Mouse (Mus musculus) liver, embryonic 12.5 days (tissue): ENCODE data around the gene Zfp292. TPM values are rescaled to one million over a fixed set of nuclear protein-coding genes. Genes with fewer than 3 reads are reported as not detected.

Experiments
- ATAC-seq: fragments of 200-750 bp; cut with Nextera tagmentation; 2 replicates; pipeline ENCODE4 v1.8.0; 2017; ENCODE audit warnings: moderate number of reproducible peaks, mild to moderate bottlenecking, moderate library complexity
- H3K27ac ChIP-seq: fragments of 300-500 bp; sonication (generic); 2 replicates; pipeline ENCODE4 v1.5.1; 2016; ENCODE audit warnings: mild to moderate bottlenecking
- H3K27me3 ChIP-seq: fragments of 300-500 bp; sonication (generic); replicated peaks from 2 replicates; pipeline ENCODE4 v1.6.1; 2016; ENCODE audit warnings: mild to moderate bottlenecking, moderate library complexity
- H3K36me3 ChIP-seq: fragments of 300-500 bp; sonication (generic); 2 replicates; pipeline ENCODE4 v1.6.1; 2016; ENCODE audit warnings: mild to moderate bottlenecking, moderate library complexity
- H3K4me1 ChIP-seq: fragments of 300-500 bp; sonication (generic); 2 replicates; pipeline ENCODE4 v1.6.1; 2016
- H3K4me2 ChIP-seq: fragments of 300-500 bp; sonication (generic); 2 replicates; pipeline ENCODE4 v1.6.1; 2016; ENCODE audit warnings: mild to moderate bottlenecking, moderate library complexity
- H3K4me3 ChIP-seq: fragments of 300-500 bp; sonication (generic); 2 replicates; pipeline ENCODE4 v1.5.1; 2016; ENCODE audit warnings: mild to moderate bottlenecking, moderate library complexity
- H3K9ac ChIP-seq: fragments of 300-500 bp; sonication (generic); 2 replicates; pipeline ENCODE4 v1.6.1; 2016; ENCODE audit warnings: mild to moderate bottlenecking, moderate library complexity
- H3K9me3 ChIP-seq: fragments of 300-500 bp; sonication (generic); replicated peaks from 2 replicates; pipeline ENCODE4 v1.6.1; 2016; ENCODE audit warnings: mild to moderate bottlenecking, moderate library complexity
- WGBS: fragments of 180-500 bp; shearing (Covaris S2); methylation state at CpG from one replicate; pipeline ENCODE4 v1.1.7; 2016; ENCODE audit not compliant: insufficient replicate concordance; 5-methylcytosine and 5-hydroxymethylcytosine counted together
- polyA plus RNA-seq: library from polyadenylated mRNA; unstranded; fragments of >200 nt; fragmentation: Nextera tagmentation; extraction: Ambion mirVana; gene quantifications from 2 replicates; pipeline ENCODE4 v1.2.1, GENCODE M21; 2016

Gene Zfp292
- polyA plus RNA-seq, 1 experiment from 2014 or later: 7.1 TPM

- Histone ChIP-seq H3K27me3 (no peaks in the 10 kb centered on the region), H3K9ac (peak overlapping the region; percentile 46; the same call in 1 of the 2 replicates)
- 85% methylated on average over 10 of the region's 10 CpGs for WGBS
Observed at GRCm38 (mm10) chr4:34880921-34881650, 1.7 kb downstream of the Zfp292 start.

DNA sequence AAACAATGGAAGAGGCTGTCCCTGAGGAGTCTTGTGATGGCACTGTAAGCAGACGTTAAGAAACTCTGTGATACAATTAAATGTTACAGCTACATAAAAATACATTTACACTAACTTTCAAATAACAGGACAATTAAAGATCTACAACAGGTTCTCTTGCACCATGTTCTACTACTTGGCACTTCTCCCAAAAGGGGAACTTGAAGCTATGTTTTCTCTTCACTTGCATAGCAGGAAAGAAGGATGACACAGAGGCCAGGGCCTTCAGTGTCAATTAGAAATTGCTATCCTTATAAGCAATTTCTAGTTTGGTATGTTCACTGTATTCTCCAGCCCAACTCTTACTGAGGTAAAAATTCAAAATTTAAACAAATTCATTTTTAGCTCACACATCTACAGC, 8.5 kb downstream of the Zfp292 start:
- Histone ChIP-seq H3K27me3 (no peaks in the 10 kb centered on the region), H3K9me3 (no peaks in the 10 kb centered on the region), H3K4me1 (peaks cover 18% of the 10 kb centered on the region), H3K4me3 (no peak overlapping the region), H3K27ac (no peak overlapping the region), H3K9ac (no peak overlapping the region), H3K4me2 (no peak overlapping the region), H3K36me3 (peaks cover 23% of the 10 kb centered on the region)
- ATAC-seq: no peak
- 81% methylated on average over 1 of the region's 1 CpGs for WGBS

More at GRCm38 (mm10) chr4:34880921-34881650, 1.7 kb downstream of the Zfp292 start:
- Histone ChIP-seq H3K36me3 (peaks cover 20% of the 10 kb centered on the region), H3K4me2 (peak overlapping the region; percentile 83), H3K9me3 (no peaks in the 10 kb centered on the region), H3K4me1 (peaks cover 36% of the 10 kb centered on the region), H3K27ac (no peak overlapping the region), H3K4me3 (peak overlapping the region; percentile 93)
- no peak for ATAC-seq

GRCm38 (mm10) chr4:34872896-34873495, 9.8 kb downstream of the Zfp292 start:
- Histone ChIP-seq H3K9me3 (no peaks in the 10 kb centered on the region), H3K4me2 (no peak overlapping the region), H3K4me1 (peaks cover 28% of the 10 kb centered on the region), H3K36me3 (peaks cover 17% of the 10 kb centered on the region), H3K9ac (no peak overlapping the region), H3K4me3 (no peak overlapping the region), H3K27me3 (no peaks in the 10 kb centered on the region), H3K27ac (no peak overlapping the region)
- 74% methylated on average over 4 of the region's 4 CpGs for WGBS
- ATAC-seq: no peak

DNA sequence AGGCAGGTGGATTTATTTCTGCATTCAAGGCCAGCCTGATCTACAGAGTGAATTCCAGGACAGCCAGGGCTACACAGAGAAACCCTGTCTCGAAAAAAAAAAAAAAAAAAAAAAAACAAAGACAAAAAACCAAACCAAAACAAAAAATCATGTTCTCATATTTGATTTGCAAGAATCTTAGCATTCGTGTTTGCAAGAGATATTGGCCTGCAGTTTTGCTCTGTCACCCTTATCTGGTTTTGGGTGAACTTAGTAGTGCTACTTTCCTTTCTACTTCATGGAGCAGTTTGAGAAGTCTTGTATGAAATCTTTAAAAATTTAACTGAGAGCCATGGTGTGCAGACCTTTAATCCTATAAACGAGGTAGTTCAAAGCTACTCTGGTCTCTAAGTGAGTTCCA, 12.9 kb downstream of the Zfp292 start:
- H3K27me3 ChIP-seq: no peaks in the 10 kb centered on the region
- no peak overlapping the region for H3K27ac ChIP-seq
- WGBS: 52% methylated on average over 3 of the region's 3 CpGs
- no peak overlapping the region for H3K9ac ChIP-seq
- no peak overlapping the region for H3K4me3 ChIP-seq
- no peak for ATAC-seq
- H3K9me3 ChIP-seq: no peaks in the 10 kb centered on the region
- H3K36me3 ChIP-seq: 0 out of 2 replicates have a peak, but pooled peaks cover 3% of the 10 kb centered on the region
- H3K4me1 ChIP-seq: peaks cover 28% of the 10 kb centered on the region
- no peak overlapping the region for H3K4me2 ChIP-seq

GRCm38 (mm10) chr4:34861438-34861837, 21.3 kb downstream of the Zfp292 start:
- Histone ChIP-seq H3K27me3 (no peaks in the 10 kb centered on the region), H3K9ac (no peak overlapping the region), H3K27ac (no peak overlapping the region), H3K9me3 (no peaks in the 10 kb centered on the region), H3K4me1 (peaks cover 20% of the 10 kb centered on the region), H3K4me2 (no peak overlapping the region), H3K4me3 (no peak overlapping the region), H3K36me3 (no peaks in the 10 kb centered on the region)
- WGBS: 65% methylated on average over 3 of the region's 3 CpGs
- ATAC-seq: 0 out of 2 replicates have a peak, but pooled peaks have one; percentile 43

DNA sequence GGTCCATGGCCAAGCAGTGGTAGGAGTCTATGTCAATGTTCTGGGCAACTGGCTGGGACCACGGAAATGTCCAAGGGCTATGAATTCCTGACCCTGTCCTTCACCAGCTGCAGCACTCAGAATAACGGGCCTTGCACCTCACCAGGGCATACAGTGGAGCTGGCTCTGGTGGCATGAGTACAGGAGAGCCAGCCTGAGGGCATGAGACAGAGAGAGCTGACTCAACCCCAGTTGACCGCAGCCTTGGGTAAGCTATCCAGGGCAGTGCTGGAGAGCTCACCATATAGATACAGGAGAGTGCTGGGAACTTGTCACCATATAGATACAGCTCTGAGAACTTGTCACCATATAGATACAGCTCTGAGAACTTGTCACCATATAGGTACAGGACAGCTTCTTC, 23.3 kb downstream of the Zfp292 start:
- ATAC-seq: peak; percentile 18; the same call in 1 of the 2 replicates

DNA sequence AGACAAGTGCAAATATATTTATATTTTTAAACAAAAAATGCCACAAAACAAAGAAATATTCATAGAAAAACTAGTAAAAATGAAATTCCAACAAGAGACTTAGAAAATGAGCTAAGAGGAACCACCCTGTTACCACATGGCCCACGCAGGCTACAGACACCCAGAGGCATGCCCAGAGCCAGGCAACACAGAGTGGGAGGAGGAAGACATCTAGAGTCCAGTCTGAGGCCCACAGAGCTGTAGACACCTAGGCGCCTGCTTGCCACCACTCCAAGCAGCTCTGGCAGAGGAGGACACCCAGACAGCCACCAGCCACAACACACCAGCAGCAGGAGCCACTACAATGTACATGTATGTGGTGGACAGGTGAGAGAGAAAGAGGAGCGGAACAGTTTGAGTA, 23.9 kb downstream of the Zfp292 start:
- WGBS: 76% methylated on average over 3 of the region's 3 CpGs
- Histone ChIP-seq H3K36me3 (peaks cover 6% of the 10 kb centered on the region; the same call in 1 of the 2 replicates), H3K4me2 (no peak overlapping the region), H3K9me3 (no peaks in the 10 kb centered on the region), H3K27ac (no peak overlapping the region), H3K9ac (no peak overlapping the region), H3K27me3 (no peaks in the 10 kb centered on the region), H3K4me1 (peaks cover 20% of the 10 kb centered on the region), H3K4me3 (no peak overlapping the region)
- no peak; the same call in 1 of the 2 replicates for ATAC-seq

More for the DNA sequence above, 23.3 kb downstream of the Zfp292 start:
- Histone ChIP-seq H3K4me1 (peaks cover 20% of the 10 kb centered on the region), H3K27me3 (no peaks in the 10 kb centered on the region), H3K36me3 (peaks cover under 1% of the 10 kb centered on the region; the same call in 1 of the 2 replicates), H3K9ac (no peak overlapping the region), H3K9me3 (no peaks in the 10 kb centered on the region), H3K4me3 (no peak overlapping the region), H3K27ac (no peak overlapping the region), H3K4me2 (no peak overlapping the region)
- WGBS: 92% methylated on average over 3 of the region's 3 CpGs

DNA sequence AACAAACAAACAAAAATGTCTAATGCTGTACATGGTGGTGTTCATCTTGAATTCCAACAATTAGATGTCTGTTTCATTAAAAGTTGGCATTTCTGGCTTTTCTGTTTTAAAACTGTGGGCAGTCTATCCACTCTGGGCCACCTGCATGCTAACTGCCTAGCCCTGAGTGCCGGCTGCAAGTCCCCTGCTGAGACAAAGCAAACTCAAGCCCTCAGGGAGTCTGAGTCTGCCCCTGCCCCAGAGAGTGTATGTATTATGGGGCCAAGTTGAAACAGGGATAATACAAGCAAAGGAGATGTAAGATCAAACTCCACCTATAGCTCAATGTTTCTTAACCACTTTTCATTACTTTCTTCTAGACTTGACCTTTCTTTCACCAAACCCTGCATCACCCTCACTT, 26.8 kb downstream of the Zfp292 start:
- Histone ChIP-seq H3K27ac (no peak overlapping the region), H3K4me3 (no peak overlapping the region), H3K9ac (no peak overlapping the region), H3K36me3 (peaks cover 22% of the 10 kb centered on the region), H3K27me3 (no peaks in the 10 kb centered on the region), H3K4me1 (peaks cover 20% of the 10 kb centered on the region), H3K4me2 (no peak overlapping the region), H3K9me3 (no peaks in the 10 kb centered on the region)
- ATAC-seq: no peak
- 74% methylated on average over 1 of the region's 1 CpGs for WGBS

- no peak for ATAC-seq
- Histone ChIP-seq H3K4me1 (no peaks in the 10 kb centered on the region; the same call in 1 of the 2 replicates), H3K9me3 (no peaks in the 10 kb centered on the region), H3K4me2 (no peak overlapping the region), H3K9ac (no peak overlapping the region), H3K27me3 (no peaks in the 10 kb centered on the region), H3K36me3 (peaks cover 24% of the 10 kb centered on the region), H3K27ac (no peak overlapping the region), H3K4me3 (no peak overlapping the region)
- 88% methylated on average over 7 of the region's 7 CpGs for WGBS
Observed at GRCm38 (mm10) chr4:34852051-34852450, 30.7 kb downstream of the Zfp292 start.

- H3K4me2 ChIP-seq: no peak overlapping the region
- H3K36me3 ChIP-seq: peaks cover 24% of the 10 kb centered on the region
- H3K27me3 ChIP-seq: no peaks in the 10 kb centered on the region
- no peak overlapping the region for H3K9ac ChIP-seq
- no peak overlapping the region for H3K4me3 ChIP-seq
- no peak overlapping the region for H3K27ac ChIP-seq
- H3K9me3 ChIP-seq: no peaks in the 10 kb centered on the region
- WGBS: 81% methylated on average over 2 of the region's 2 CpGs
- H3K4me1 ChIP-seq: 0 out of 2 replicates have a peak, but pooled peaks cover 4% of the 10 kb centered on the region
- ATAC-seq: no peak
Observed at GRCm38 (mm10) chr4:34850156-34850555, 32.6 kb downstream of the Zfp292 start.

DNA sequence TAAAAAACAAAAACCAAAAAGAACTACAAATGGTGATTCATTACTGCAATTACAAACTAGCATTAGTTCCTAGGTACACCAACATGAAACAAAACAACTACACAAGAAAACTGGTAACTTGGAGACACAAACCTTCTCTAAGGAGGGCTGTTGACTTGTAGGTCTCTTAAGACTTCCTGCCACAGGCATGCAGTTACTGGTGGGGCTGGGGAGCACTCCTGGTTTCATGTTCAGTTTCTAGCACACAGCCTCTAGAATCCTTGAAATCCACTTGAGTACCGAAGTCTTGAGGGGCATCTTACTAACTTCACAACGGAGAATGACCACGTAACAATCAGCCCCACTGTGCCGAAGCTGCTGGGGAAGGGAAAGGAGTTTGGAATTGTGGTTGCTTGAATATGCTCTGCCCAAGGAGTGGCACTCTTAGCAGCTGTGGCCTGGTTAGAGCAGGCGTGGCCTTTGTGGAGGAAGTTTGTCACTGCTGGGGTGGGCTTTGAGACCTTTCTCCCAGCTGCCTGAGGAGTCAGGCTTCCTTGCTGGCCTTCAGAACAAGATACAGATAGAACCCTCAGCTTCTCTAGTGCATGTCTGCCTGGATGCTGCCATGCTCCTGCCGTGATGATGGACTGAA, 35.0 kb downstream of the Zfp292 start:
- Histone ChIP-seq H3K4me2 (no peak overlapping the region), H3K9ac (no peak overlapping the region), H3K4me1 (peaks cover 19% of the 10 kb centered on the region), H3K36me3 (peaks cover 15% of the 10 kb centered on the region), H3K9me3 (no peaks in the 10 kb centered on the region), H3K27ac (no peak overlapping the region), H3K4me3 (no peak overlapping the region), H3K27me3 (no peaks in the 10 kb centered on the region)
- WGBS: 71% methylated on average over 6 of the region's 6 CpGs
- ATAC-seq: no peak

GRCm38 (mm10) chr4:34843839-34844238, 38.9 kb downstream of the Zfp292 start:
- Histone ChIP-seq H3K36me3 (peaks cover 5% of the 10 kb centered on the region), H3K27me3 (no peaks in the 10 kb centered on the region), H3K9me3 (no peaks in the 10 kb centered on the region), H3K27ac (no peak overlapping the region), H3K4me1 (peaks cover 19% of the 10 kb centered on the region), H3K4me2 (no peak overlapping the region), H3K4me3 (no peak overlapping the region), H3K9ac (no peak overlapping the region)
- ATAC-seq: no peak
- WGBS: 81% methylated on average over 1 of the region's 1 CpGs
